ENCODE assay signal across 15 mouse cellular contexts in genomic region chr1:184059814-184060213, GRCm38 (mm10). TPM values are rescaled to one million over a fixed set of nuclear protein-coding genes. Genes with fewer than 3 reads are reported as not detected.
A peak's percentile ranks its signal among the peaks of the same experiment; 100 is the strongest.
DNase-seq lines count a peak whose midpoint lies in the region; ATAC-seq lines count a peak whose summit lies in the region.
"Had no signal": no experiment of that assay in that cellular context is flagged by ENCODE, and none has a peak within 500 bp of the region (broad histone marks: within the 10 kb centered on the region; RNA-seq: fewer than 3 reads in every experiment).

No protein-coding gene starts in this region.

- H3K4me2 ChIP-seq in heart, embryonic 11.5 days = no peak overlapping the region
- H3K4me2 ChIP-seq in liver, embryonic 15.5 days = no peak overlapping the region
- H3K4me2 ChIP-seq in liver, embryonic 12.5 days = no peak overlapping the region
- H3K4me2 ChIP-seq in intestine, embryonic 14.5 days (ENCODE audit: low read length) = no peak overlapping the region
- H3K4me2 ChIP-seq: forebrain, embryonic 12.5 days; hindbrain, embryonic 12.5 days; midbrain, embryonic 12.5 days had no signal

- DNase-seq in heart, adult 9 months (ENCODE audit: low spot score in 2 of 2) = no peak
- DNase-seq in intestine, embryonic 14.5 days (ENCODE audit: low spot score) = no peak
- DNase-seq in skeletal muscle tissue, adult 2 months (ENCODE audit: low read depth, low spot score) = peak; percentile 66
- DNase-seq in cerebellum, adult 8-10 months = no peak
- DNase-seq in ovary, postnatal 10 days (ENCODE audit: low spot score) = no peak
- DNase-seq: adrenal gland, postnatal 10 days; cerebellum, adult 9-10 months; right cerebral cortex, postnatal 14 days; thymus, postnatal 14 days had no signal

- ATAC-seq in heart, embryonic 11.5 days (replicated peaks; ENCODE audit: insufficient number of reproducible peaks, low FRiP score, low TSS enrichment) = no peak
- no peak for ATAC-seq in liver, embryonic 15.5 days (ENCODE audit: insufficient read depth)
- no peak for ATAC-seq in liver, embryonic 12.5 days
- ATAC-seq in intestine, embryonic 14.5 days (replicated peaks; ENCODE audit: low FRiP score, low TSS enrichment, low read depth) = no peak

- no peak overlapping the region for H3K4me3 ChIP-seq in heart, embryonic 11.5 days (ENCODE audit: low read depth, low read length)
- H3K4me3 ChIP-seq in liver, embryonic 15.5 days (replicated peaks) = no peak overlapping the region
- H3K4me3 ChIP-seq in liver, embryonic 12.5 days = no peak overlapping the region
- no peak overlapping the region for H3K4me3 ChIP-seq in intestine, embryonic 14.5 days (ENCODE audit: low read depth, low read length)
- H3K4me3 ChIP-seq: forebrain, embryonic 12.5 days; hindbrain, embryonic 12.5 days; midbrain, embryonic 12.5 days had no signal

- H3K9me3 ChIP-seq in heart, embryonic 11.5 days (replicated peaks; ENCODE audit: control insufficient read depth, low read length) = no peaks in the 10 kb centered on the region
- no peaks in the 10 kb centered on the region for H3K9me3 ChIP-seq in liver, embryonic 15.5 days (replicated peaks)
- H3K9me3 ChIP-seq in liver, embryonic 12.5 days (replicated peaks) = no peaks in the 10 kb centered on the region
- H3K9me3 ChIP-seq in intestine, embryonic 14.5 days (ENCODE audit: control insufficient read depth, low read length) = no peaks in the 10 kb centered on the region
- H3K9me3 ChIP-seq: forebrain, embryonic 12.5 days; hindbrain, embryonic 12.5 days; midbrain, embryonic 12.5 days had no signal

- H3K27me3 ChIP-seq in heart, embryonic 11.5 days (ENCODE audit: control insufficient read depth, insufficient read depth, low read length) = no peaks in the 10 kb centered on the region
- no peaks in the 10 kb centered on the region for H3K27me3 ChIP-seq in liver, embryonic 15.5 days
- no peaks in the 10 kb centered on the region for H3K27me3 ChIP-seq in liver, embryonic 12.5 days (replicated peaks)
- H3K27me3 ChIP-seq in intestine, embryonic 14.5 days (replicated peaks; ENCODE audit: control insufficient read depth, insufficient read depth, low read length) = no peaks in the 10 kb centered on the region
- H3K27me3 ChIP-seq: forebrain, embryonic 12.5 days; hindbrain, embryonic 12.5 days; midbrain, embryonic 12.5 days had no signal

- H3K27ac ChIP-seq in heart, embryonic 11.5 days (ENCODE audit: low read depth, low read length) = peak overlapping the region; percentile 7; the same call in 1 of the 2 replicates
- peak overlapping the region; percentile 41; the same call in 1 of the 2 replicates for H3K27ac ChIP-seq in liver, embryonic 15.5 days (replicated peaks)
- no peak overlapping the region for H3K27ac ChIP-seq in liver, embryonic 12.5 days
- H3K27ac ChIP-seq in intestine, embryonic 14.5 days (ENCODE audit: low read depth) = peak overlapping the region; percentile 70
- H3K27ac ChIP-seq: forebrain, embryonic 12.5 days; hindbrain, embryonic 12.5 days; midbrain, embryonic 12.5 days had no signal

- H3K4me1 ChIP-seq in heart, embryonic 11.5 days (ENCODE audit: control insufficient read depth, insufficient read depth, low read length) = peaks cover 20% of the 10 kb centered on the region
- H3K4me1 ChIP-seq in liver, embryonic 15.5 days (replicated peaks) = 0 out of 2 replicates have a peak, but pooled peaks cover 13% of the 10 kb centered on the region
- H3K4me1 ChIP-seq in liver, embryonic 12.5 days = peaks cover 21% of the 10 kb centered on the region
- H3K4me1 ChIP-seq in intestine, embryonic 14.5 days (replicated peaks; ENCODE audit: control insufficient read depth, insufficient read depth, low read length) = peaks cover 29% of the 10 kb centered on the region
- H3K4me1 ChIP-seq: hindbrain, embryonic 12.5 days had no signal

- H3K9ac ChIP-seq in heart, embryonic 11.5 days (ENCODE audit: low read depth, low read length) = no peak overlapping the region
- H3K9ac ChIP-seq in liver, embryonic 15.5 days = no peak overlapping the region
- no peak overlapping the region for H3K9ac ChIP-seq in liver, embryonic 12.5 days
- H3K9ac ChIP-seq in intestine, embryonic 14.5 days (ENCODE audit: low read length) = no peak overlapping the region
- H3K9ac ChIP-seq: forebrain, embryonic 12.5 days; hindbrain, embryonic 12.5 days; midbrain, embryonic 12.5 days had no signal

- 89% methylated on average over 3 of the region's 3 CpGs for WGBS in heart, embryonic 11.5 days (ENCODE audit: insufficient replicate concordance)
- WGBS in liver, embryonic 15.5 days (ENCODE audit: insufficient replicate concordance) = 71% methylated on average over 3 of the region's 3 CpGs
- WGBS in liver, embryonic 12.5 days (ENCODE audit: insufficient replicate concordance) = 69% methylated on average over 3 of the region's 3 CpGs
- WGBS in intestine, embryonic 14.5 days = 85% methylated on average over 3 of the region's 3 CpGs

- no peaks in the 10 kb centered on the region for H3K36me3 ChIP-seq in heart, embryonic 11.5 days (ENCODE audit: control insufficient read depth, insufficient read depth, low read length)
- no peaks in the 10 kb centered on the region for H3K36me3 ChIP-seq in liver, embryonic 15.5 days (replicated peaks)
- H3K36me3 ChIP-seq in liver, embryonic 12.5 days = no peaks in the 10 kb centered on the region
- no peaks in the 10 kb centered on the region for H3K36me3 ChIP-seq in intestine, embryonic 14.5 days (ENCODE audit: control insufficient read depth, insufficient read depth, low read length)
- H3K36me3 ChIP-seq: forebrain, embryonic 12.5 days; hindbrain, embryonic 12.5 days; midbrain, embryonic 12.5 days had no signal

RNA-seq across cellular contexts. Expression of gene 1700056E22Rik, which starts 25.7 kb away (rescaled TPM):
- polyA plus RNA-seq in heart, embryonic 11.5 days (2014; fragmentation: Nextera tagmentation; extraction: Ambion mirVana) = 1.8 and 2.5 TPM in 2 replicates
- 0.43 and 0.45 TPM in 2 replicates for polyA plus RNA-seq in liver, embryonic 15.5 days (2015; fragmentation: Nextera tagmentation; extraction: Ambion mirVana)
- 0.85 and 0.98 TPM in 2 replicates for polyA plus RNA-seq in liver, embryonic 12.5 days (2016; fragmentation: Nextera tagmentation; extraction: Ambion mirVana)
- 0.93 and 1.6 TPM in 2 replicates for polyA plus RNA-seq in intestine, embryonic 14.5 days (2014; fragmentation: Nextera tagmentation; extraction: Ambion mirVana)

RNA-seq across cellular contexts. Expression of gene Dusp10, which starts 46.7 kb away (rescaled TPM):
- polyA plus RNA-seq in heart, embryonic 11.5 days (2014; fragmentation: Nextera tagmentation; extraction: Ambion mirVana) = 14.4 and 14.8 TPM in 2 replicates
- 2.5 and 2.6 TPM in 2 replicates for polyA plus RNA-seq in liver, embryonic 15.5 days (2015; fragmentation: Nextera tagmentation; extraction: Ambion mirVana)
- polyA plus RNA-seq in liver, embryonic 12.5 days (2016; fragmentation: Nextera tagmentation; extraction: Ambion mirVana) = 3.8 and 4.1 TPM in 2 replicates
- 12.8 and 13.0 TPM in 2 replicates for polyA plus RNA-seq in intestine, embryonic 14.5 days (2014; fragmentation: Nextera tagmentation; extraction: Ambion mirVana)
